Mouse (Mus musculus): ENCODE measurements around the gene Pkib. TPM values are rescaled to one million over a fixed set of nuclear protein-coding genes. Genes with fewer than 3 reads are reported as not detected.

Gene Pkib
- polyA plus RNA-seq, 1 experiment from 2014 or later = 7.2 TPM

DNA sequence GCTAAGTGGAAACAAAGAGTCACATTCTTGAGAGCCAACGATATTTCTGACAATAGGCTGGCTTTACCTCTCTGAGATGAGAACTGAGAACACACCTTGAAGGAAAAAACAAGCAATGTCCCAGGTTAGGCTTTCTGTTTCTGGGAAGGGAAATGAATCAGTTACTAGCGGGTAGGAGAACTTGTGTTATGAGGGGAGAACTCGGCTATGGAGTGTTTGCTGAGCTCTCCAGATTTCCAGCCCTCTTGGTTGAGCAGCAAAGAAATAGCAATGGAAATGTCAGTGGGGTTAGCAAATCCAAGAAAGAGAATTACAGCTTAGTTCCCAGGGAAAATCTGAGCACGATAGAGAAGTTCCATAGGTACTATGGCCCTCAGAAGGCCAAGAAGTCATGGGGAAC is 70.5 kb downstream of the Pkib start:
- H3K4me1 ChIP-seq (ENCODE audit: control insufficient read depth, insufficient read depth, low read depth, low read length) = no peaks in the 10 kb centered on the region
- no peak overlapping the region for H3K9ac ChIP-seq (ENCODE audit: low read depth, low read length)
- WGBS = 85% methylated on average over 4 of the region's 4 CpGs
- H3K9me3 ChIP-seq (ENCODE audit: control insufficient read depth, low read length) = no peaks in the 10 kb centered on the region
- H3K27ac ChIP-seq (ENCODE audit: low read depth, low read length) = no peak overlapping the region
- ATAC-seq = no peak
- no peak overlapping the region for H3K4me3 ChIP-seq (ENCODE audit: low read length)
- no peaks in the 10 kb centered on the region for H3K27me3 ChIP-seq (replicated peaks; ENCODE audit: control insufficient read depth, insufficient read depth, low read length)
- H3K36me3 ChIP-seq (ENCODE audit: control insufficient read depth, insufficient read depth, low read length) = no peaks in the 10 kb centered on the region
- no peak overlapping the region for H3K4me2 ChIP-seq (ENCODE audit: low read length)

DNA sequence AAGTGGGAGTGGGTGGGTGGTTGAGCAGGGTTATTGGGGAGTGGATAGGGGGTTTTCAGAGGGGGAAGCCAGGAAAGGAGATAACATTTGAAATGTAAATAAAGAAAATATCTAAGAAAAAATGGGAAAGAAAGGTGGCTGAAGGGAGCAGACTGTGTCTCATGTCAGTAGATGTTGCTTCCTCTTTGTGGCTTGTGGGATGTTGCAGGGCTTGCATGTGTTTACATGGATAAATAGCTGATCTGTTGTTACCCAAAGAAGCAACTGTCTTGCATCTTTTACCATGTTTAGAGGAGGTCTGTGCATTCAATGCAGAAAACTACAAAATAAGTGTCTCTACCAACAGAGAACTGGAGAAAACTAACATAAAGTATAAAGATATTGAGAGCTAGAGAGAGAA is 89.3 kb downstream of the Pkib start:
- Histone ChIP-seq H3K9me3 (ENCODE audit: control insufficient read depth, low read length) (no peaks in the 10 kb centered on the region), H3K36me3 (ENCODE audit: control insufficient read depth, insufficient read depth, low read length) (no peaks in the 10 kb centered on the region), H3K9ac (ENCODE audit: low read depth, low read length) (no peak overlapping the region), H3K27me3 (replicated peaks; ENCODE audit: control insufficient read depth, insufficient read depth, low read length) (no peaks in the 10 kb centered on the region), H3K27ac (ENCODE audit: low read depth, low read length) (no peak overlapping the region), H3K4me1 (ENCODE audit: control insufficient read depth, insufficient read depth, low read depth, low read length) (no peaks in the 10 kb centered on the region), H3K4me2 (ENCODE audit: low read length) (no peak overlapping the region), H3K4me3 (ENCODE audit: low read length) (no peak overlapping the region)
- ATAC-seq = no peak

DNA sequence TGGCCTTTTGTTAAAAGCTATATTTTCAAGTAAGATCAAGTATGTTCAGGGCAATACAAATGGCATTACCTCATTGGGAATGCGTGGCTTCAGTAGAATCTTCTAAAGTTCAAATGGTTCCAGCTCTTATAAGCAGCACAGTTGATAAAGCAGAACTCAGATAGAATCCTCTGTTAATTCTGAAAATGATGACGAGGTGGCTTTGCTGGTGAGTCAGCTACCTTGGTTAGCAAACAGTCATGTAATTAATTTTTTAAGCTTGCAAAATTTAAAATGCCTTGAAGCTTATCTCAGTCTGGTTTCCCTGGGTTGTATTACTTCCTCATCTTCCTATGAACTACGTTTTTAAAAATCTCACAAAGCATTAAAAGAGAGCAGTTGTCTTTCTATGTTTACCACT is 90.6 kb downstream of the Pkib start:
- 81% methylated on average over 3 of the region's 3 CpGs for WGBS
- H3K4me3 ChIP-seq (ENCODE audit: low read length) = no peak overlapping the region
- no peak for ATAC-seq
- no peaks in the 10 kb centered on the region for H3K4me1 ChIP-seq (ENCODE audit: control insufficient read depth, insufficient read depth, low read depth, low read length)
- no peak overlapping the region for H3K27ac ChIP-seq (ENCODE audit: low read depth, low read length)
- H3K4me2 ChIP-seq (ENCODE audit: low read length) = no peak overlapping the region
- H3K9ac ChIP-seq (ENCODE audit: low read depth, low read length) = no peak overlapping the region
- H3K36me3 ChIP-seq (ENCODE audit: control insufficient read depth, insufficient read depth, low read length) = no peaks in the 10 kb centered on the region
- H3K27me3 ChIP-seq (replicated peaks; ENCODE audit: control insufficient read depth, insufficient read depth, low read length) = no peaks in the 10 kb centered on the region
- no peaks in the 10 kb centered on the region for H3K9me3 ChIP-seq (ENCODE audit: control insufficient read depth, low read length)

DNA sequence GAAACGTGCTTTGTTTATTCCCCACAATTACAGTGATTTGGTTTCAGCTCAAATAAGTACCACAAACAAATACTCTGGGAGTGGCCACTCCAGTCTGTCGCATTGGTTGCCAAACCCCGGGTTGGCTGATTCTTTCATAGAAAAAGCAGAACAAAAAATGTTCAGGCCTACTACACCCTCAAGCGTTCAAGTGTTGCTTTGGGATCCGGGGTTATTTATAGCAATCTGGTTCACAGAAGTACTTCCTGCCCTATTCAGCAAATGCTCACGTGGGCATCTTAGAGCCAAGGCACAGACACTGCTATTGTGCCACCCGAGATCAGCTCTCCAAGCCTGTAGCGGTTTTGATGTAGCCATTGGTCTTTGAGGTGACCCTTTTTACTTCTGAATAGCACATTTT is 95.9 kb downstream of the Pkib start:
- no peak overlapping the region for H3K4me2 ChIP-seq (ENCODE audit: low read length)
- H3K27ac ChIP-seq (ENCODE audit: low read depth, low read length) = no peak overlapping the region
- ATAC-seq = no peak
- WGBS = 88% methylated on average over 8 of the region's 8 CpGs
- H3K9me3 ChIP-seq (ENCODE audit: control insufficient read depth, low read length) = no peaks in the 10 kb centered on the region
- H3K36me3 ChIP-seq (ENCODE audit: control insufficient read depth, insufficient read depth, low read length) = no peaks in the 10 kb centered on the region
- H3K4me3 ChIP-seq (ENCODE audit: low read length) = no peak overlapping the region
- H3K9ac ChIP-seq (ENCODE audit: low read depth, low read length) = no peak overlapping the region
- H3K27me3 ChIP-seq (replicated peaks; ENCODE audit: control insufficient read depth, insufficient read depth, low read length) = no peaks in the 10 kb centered on the region
- no peaks in the 10 kb centered on the region for H3K4me1 ChIP-seq (ENCODE audit: control insufficient read depth, insufficient read depth, low read depth, low read length)

DNA sequence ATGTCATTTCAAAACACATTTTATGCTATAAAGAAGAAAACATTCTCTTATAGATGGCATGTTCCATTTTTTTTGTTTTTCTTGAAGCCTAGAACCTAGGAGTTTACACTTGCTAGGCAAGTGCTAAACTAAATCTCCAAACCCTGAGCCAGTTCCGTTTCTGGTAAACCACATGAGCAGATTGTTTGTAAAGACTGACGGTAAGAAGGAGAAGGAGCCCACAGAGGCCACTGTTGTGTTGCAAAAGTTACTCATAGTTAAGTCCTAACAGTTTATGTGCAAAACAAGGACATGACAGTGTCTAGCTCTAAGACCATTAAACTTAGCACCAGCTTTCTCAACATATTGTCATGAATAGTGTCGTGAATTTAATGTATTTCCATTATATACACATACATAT is 99.9 kb downstream of the Pkib start:
- H3K4me2 ChIP-seq (ENCODE audit: low read length) = no peak overlapping the region
- H3K9ac ChIP-seq (ENCODE audit: low read depth, low read length) = no peak overlapping the region
- no peaks in the 10 kb centered on the region for H3K9me3 ChIP-seq (ENCODE audit: control insufficient read depth, low read length)
- 94% methylated on average over 3 of the region's 3 CpGs for WGBS
- H3K27me3 ChIP-seq (replicated peaks; ENCODE audit: control insufficient read depth, insufficient read depth, low read length) = no peaks in the 10 kb centered on the region
- no peaks in the 10 kb centered on the region for H3K36me3 ChIP-seq (ENCODE audit: control insufficient read depth, insufficient read depth, low read length)
- H3K4me1 ChIP-seq (ENCODE audit: control insufficient read depth, insufficient read depth, low read depth, low read length) = no peaks in the 10 kb centered on the region
- no peak overlapping the region for H3K4me3 ChIP-seq (ENCODE audit: low read length)
- no peak for ATAC-seq
- H3K27ac ChIP-seq (ENCODE audit: low read depth, low read length) = no peak overlapping the region

DNA sequence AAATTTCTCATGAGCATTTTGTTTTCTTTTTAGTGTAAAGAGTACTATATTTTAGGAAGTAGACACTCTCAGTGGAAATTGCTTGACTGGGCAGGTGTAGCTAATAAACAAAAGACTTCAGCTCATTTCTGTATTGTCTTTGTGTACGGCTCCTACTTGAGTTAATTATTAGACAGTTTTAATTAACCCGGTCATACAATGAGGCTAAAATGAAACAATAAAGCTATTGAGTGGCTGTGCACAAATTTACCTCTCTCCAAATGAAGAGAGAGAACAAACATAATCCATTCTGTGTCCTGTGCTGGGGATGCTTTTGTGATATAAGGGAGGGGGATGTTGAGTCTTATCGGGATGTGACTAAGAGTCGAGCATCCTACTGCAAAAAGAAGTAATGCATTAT is 109.0 kb downstream of the Pkib start:
- Histone ChIP-seq H3K4me1 (ENCODE audit: control insufficient read depth, insufficient read depth, low read depth, low read length) (no peaks in the 10 kb centered on the region), H3K27me3 (replicated peaks; ENCODE audit: control insufficient read depth, insufficient read depth, low read length) (no peaks in the 10 kb centered on the region), H3K27ac (ENCODE audit: low read depth, low read length) (no peak overlapping the region), H3K4me3 (ENCODE audit: low read length) (no peak overlapping the region), H3K36me3 (ENCODE audit: control insufficient read depth, insufficient read depth, low read length) (no peaks in the 10 kb centered on the region), H3K4me2 (ENCODE audit: low read length) (no peak overlapping the region), H3K9me3 (ENCODE audit: control insufficient read depth, low read length) (no peaks in the 10 kb centered on the region), H3K9ac (ENCODE audit: low read depth, low read length) (no peak overlapping the region)
- 56% methylated on average over 4 of the region's 4 CpGs for WGBS
- ATAC-seq = no peak

DNA sequence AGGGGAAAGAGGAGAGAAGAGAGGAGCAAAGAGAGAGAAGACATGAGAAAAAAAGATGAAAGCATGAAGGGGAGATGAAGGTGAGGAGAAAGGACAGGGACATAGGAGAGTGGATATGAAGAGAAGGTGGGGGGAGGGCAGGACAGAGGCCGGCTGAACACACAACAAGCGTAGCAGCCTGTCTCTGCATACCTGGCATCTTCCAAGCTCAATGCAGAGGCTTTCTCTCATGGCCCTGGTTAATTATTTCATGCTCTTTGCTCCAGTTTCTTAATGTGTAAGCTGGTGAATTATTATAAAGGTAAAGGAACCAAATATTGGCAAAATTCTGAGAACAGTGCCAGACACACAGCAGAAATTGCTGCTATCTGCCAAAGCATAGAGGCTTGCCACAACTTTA is 109.6 kb downstream of the Pkib start:
- no peaks in the 10 kb centered on the region for H3K36me3 ChIP-seq (ENCODE audit: control insufficient read depth, insufficient read depth, low read length)
- no peak overlapping the region for H3K9ac ChIP-seq (ENCODE audit: low read depth, low read length)
- no peak overlapping the region for H3K27ac ChIP-seq (ENCODE audit: low read depth, low read length)
- no peaks in the 10 kb centered on the region for H3K27me3 ChIP-seq (replicated peaks; ENCODE audit: control insufficient read depth, insufficient read depth, low read length)
- H3K9me3 ChIP-seq (ENCODE audit: control insufficient read depth, low read length) = no peaks in the 10 kb centered on the region
- no peak overlapping the region for H3K4me2 ChIP-seq (ENCODE audit: low read length)
- H3K4me1 ChIP-seq (ENCODE audit: control insufficient read depth, insufficient read depth, low read depth, low read length) = no peaks in the 10 kb centered on the region
- WGBS = 81% methylated on average over 2 of the region's 2 CpGs
- H3K4me3 ChIP-seq (ENCODE audit: low read length) = no peak overlapping the region
- ATAC-seq = no peak

DNA sequence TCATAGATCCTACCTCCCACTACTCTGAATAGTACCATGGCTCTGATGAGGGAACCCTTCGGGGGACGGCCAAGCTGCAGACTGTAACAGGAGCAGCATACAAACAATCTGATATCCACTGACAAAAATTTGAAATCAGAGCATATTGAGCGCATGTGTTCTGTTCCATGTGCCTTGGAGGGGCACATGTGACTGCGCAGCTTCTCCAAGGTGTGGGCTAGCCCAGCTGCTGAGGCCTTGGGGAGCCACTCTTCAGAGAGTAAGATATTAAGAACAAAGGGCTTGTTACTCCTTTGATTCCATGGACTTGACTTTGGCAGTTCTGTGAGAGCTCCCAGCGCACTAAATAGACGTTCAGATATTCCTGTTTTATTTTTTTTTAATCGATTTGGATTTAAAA is 111.3 kb downstream of the Pkib start:
- no peaks in the 10 kb centered on the region for H3K9me3 ChIP-seq (ENCODE audit: control insufficient read depth, low read length)
- H3K9ac ChIP-seq (ENCODE audit: low read depth, low read length) = no peak overlapping the region
- H3K4me2 ChIP-seq (ENCODE audit: low read length) = no peak overlapping the region
- no peak overlapping the region for H3K4me3 ChIP-seq (ENCODE audit: low read length)
- no peak overlapping the region for H3K27ac ChIP-seq (ENCODE audit: low read depth, low read length)
- H3K4me1 ChIP-seq (ENCODE audit: control insufficient read depth, insufficient read depth, low read depth, low read length) = no peaks in the 10 kb centered on the region
- no peak for ATAC-seq
- no peaks in the 10 kb centered on the region for H3K27me3 ChIP-seq (replicated peaks; ENCODE audit: control insufficient read depth, insufficient read depth, low read length)
- WGBS = 68% methylated on average over 7 of the region's 7 CpGs
- no peaks in the 10 kb centered on the region for H3K36me3 ChIP-seq (ENCODE audit: control insufficient read depth, insufficient read depth, low read length)

DNA sequence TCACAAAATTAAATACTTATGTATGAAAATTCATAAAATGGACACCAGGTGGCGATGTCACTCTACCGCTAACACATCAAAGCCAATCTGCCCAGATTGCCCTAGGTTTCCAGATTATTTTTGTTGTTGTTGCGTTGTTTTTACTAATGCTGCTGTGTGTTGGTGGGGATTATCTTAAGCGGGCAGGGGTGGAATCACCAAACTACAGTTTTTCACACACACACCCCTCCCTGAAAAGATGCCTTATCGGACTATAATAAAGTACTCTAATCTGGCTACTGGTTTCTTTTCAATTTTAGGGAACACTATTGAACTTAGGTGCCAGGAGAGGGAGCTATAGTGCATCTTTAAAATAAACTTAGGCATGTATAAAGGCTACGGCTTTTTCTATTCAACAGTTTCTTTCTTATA is 111.8 kb downstream of the Pkib start:
- WGBS = under 1% methylated on average over 6 of the region's 6 CpGs
- H3K9ac ChIP-seq (ENCODE audit: low read depth, low read length) = no peak overlapping the region
- H3K36me3 ChIP-seq (ENCODE audit: control insufficient read depth, insufficient read depth, low read length) = no peaks in the 10 kb centered on the region
- H3K4me3 ChIP-seq (ENCODE audit: low read length) = peak overlapping the region; percentile 42
- H3K4me2 ChIP-seq (ENCODE audit: low read length) = peak overlapping the region; percentile 63
- no peaks in the 10 kb centered on the region for H3K4me1 ChIP-seq (ENCODE audit: control insufficient read depth, insufficient read depth, low read depth, low read length)
- no peaks in the 10 kb centered on the region for H3K9me3 ChIP-seq (ENCODE audit: control insufficient read depth, low read length)
- H3K27me3 ChIP-seq (replicated peaks; ENCODE audit: control insufficient read depth, insufficient read depth, low read length) = no peaks in the 10 kb centered on the region
- ATAC-seq = peak; percentile 87
- H3K27ac ChIP-seq (ENCODE audit: low read depth, low read length) = peak overlapping the region; percentile 59; the same call in 1 of the 2 replicates

DNA sequence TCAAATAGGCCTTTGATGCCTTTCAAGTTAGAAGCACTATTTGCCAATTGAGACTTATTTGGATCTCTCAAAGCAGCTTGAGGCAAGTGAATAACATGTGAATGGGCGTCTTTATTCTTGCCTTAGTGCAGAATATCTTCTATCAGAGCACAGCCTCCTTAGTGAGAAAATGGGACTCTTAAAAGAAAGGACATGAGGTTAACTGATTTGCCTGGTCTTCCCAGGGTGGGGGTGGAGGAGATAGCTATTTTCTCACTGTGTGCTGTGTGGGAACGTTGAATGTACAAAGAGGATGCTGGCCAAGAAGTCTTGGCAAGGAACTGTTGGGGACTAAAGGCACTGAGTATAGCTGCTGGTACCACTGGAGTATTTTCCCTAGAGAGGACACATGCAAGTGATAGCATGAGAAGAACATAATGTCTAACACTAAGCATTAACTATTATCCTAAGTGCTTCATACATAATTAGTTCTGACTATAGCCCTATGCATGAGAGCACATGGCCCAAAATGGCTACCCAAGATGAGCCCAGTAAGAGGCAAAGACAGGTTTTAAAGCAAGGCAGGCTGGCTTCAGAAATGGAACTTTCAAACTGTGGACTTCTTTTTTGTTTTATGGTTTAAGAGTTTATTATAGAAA is 112.5 kb downstream of the Pkib start:
- Histone ChIP-seq H3K36me3 (ENCODE audit: control insufficient read depth, insufficient read depth, low read length) (no peaks in the 10 kb centered on the region), H3K9me3 (ENCODE audit: control insufficient read depth, low read length) (no peaks in the 10 kb centered on the region), H3K4me1 (ENCODE audit: control insufficient read depth, insufficient read depth, low read depth, low read length) (no peaks in the 10 kb centered on the region), H3K4me3 (ENCODE audit: low read length) (no peak overlapping the region), H3K4me2 (ENCODE audit: low read length) (no peak overlapping the region), H3K27ac (ENCODE audit: low read depth, low read length) (peak overlapping the region; percentile 66), H3K9ac (ENCODE audit: low read depth, low read length) (no peak overlapping the region), H3K27me3 (replicated peaks; ENCODE audit: control insufficient read depth, insufficient read depth, low read length) (no peaks in the 10 kb centered on the region)
- peak; percentile 87 for ATAC-seq
- 14% methylated on average over 2 of the region's 2 CpGs for WGBS

All from hindbrain, embryonic 16.5 days (tissue).